Mouse (Mus musculus) brain, adult 2 months (tissue): ENCODE data around the gene Naip2.

Experiments used
- DNase-seq: peaks from one replicate; pipeline ENCODE4 v3.0.0; 2011; ENCODE audit warnings: low read depth, low spot score

The Naip2 gene

GRCm38 (mm10) chr13:100112218-100112972 lies 89.5 kb downstream of the Naip2 start:
- DNase-seq, result peak; percentile 27

GRCm38 (mm10) chr13:100107652-100108472 lies 94.0 kb downstream of the Naip2 start, which contains the start of gene Serf1:
Gene Serf1, plus strand, starts transcription at chr13:100108012.
- peak; percentile 77 for DNase-seq

GRCm38 (mm10) chr13:100103748-100104254 lies 98.1 kb downstream of the Naip2 start, which contains the start of gene Bdp1:
Gene Bdp1, minus strand, starts transcription at chr13:100104070.
- peak; percentile 95 for DNase-seq

DNA sequence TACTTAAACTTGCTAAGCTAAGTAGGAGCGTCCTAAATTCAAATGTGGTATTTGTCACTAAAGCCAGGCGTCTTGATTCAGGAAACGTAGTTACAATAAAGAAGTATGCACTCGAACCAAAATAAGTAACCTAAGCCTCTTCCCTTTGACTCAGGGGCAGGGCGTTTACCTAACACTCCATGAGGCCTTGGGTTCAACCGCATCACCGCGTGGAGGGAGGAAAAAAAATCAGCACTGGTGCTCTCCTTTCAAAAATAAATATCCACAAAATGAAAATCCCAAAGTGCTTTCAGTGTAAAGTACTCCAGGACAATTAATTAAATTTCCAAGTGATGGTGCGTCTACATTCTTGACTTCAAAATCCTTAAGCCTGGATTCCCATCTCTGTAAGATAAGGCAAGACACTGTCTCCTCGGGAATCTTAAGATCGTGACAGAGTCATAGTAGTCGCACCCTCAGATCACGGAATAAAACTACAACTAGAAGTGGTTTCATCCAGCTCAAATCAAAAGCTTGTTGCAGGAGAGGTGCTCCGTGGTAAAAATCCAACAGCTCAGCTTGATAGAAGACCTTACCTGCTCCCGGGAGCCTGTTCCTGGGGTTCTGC lies 98.7 kb downstream of the Naip2 start:
- DNase-seq, result no peak

DNA sequence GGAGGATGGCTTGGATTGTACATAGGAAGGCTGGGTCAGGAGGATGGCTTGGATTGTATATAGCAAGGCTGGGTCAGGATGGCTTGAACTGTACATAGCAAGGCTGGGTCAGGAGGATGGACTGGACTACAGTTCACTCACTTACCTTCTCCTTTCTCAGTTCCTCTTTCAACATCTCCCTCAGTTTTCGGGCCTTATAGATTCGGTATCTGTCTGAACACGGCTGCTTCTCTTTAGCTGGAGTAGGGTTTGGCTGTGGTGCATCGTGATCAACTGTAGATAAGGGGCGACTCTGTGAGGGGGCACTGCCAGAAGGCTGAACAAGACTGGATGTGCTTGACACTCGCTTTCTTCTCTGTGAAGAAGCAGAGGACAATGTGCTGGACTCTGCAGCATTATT lies 103.1 kb downstream of the Naip2 start:
- no peak for DNase-seq
